Mouse (Mus musculus): ENCODE measurements around the gene Mctp1. TPM values are rescaled to one million over a fixed set of nuclear protein-coding genes. Genes with fewer than 3 reads are reported as not detected.

The Mctp1 gene
- polyA plus RNA-seq, 1 experiment from 2014 or later = 0.57 TPM

GRCm38 (mm10) chr13:77002628-77003027, 618.3 kb downstream of the Mctp1 start:
- H3K4me3 ChIP-seq = no peak overlapping the region
- no peak for ATAC-seq (replicated peaks; ENCODE audit: insufficient number of reproducible peaks, insufficient read depth, low FRiP score, low read depth)
- no peak overlapping the region for H3K9ac ChIP-seq
- H3K27ac ChIP-seq = no peak overlapping the region
- WGBS = 79% methylated on average over 3 of the region's 3 CpGs
- H3K4me2 ChIP-seq = no peak overlapping the region
- H3K4me1 ChIP-seq (replicated peaks) = no peaks in the 10 kb centered on the region
- H3K36me3 ChIP-seq = no peaks in the 10 kb centered on the region
- H3K9me3 ChIP-seq (replicated peaks) = no peaks in the 10 kb centered on the region
- H3K27me3 ChIP-seq = no peaks in the 10 kb centered on the region

- no peak for ATAC-seq (replicated peaks; ENCODE audit: insufficient number of reproducible peaks, insufficient read depth, low FRiP score, low read depth)
- no peaks in the 10 kb centered on the region for H3K4me1 ChIP-seq (replicated peaks)
- no peak overlapping the region for H3K9ac ChIP-seq
- no peaks in the 10 kb centered on the region for H3K9me3 ChIP-seq (replicated peaks)
- H3K4me3 ChIP-seq = no peak overlapping the region
- no peak overlapping the region for H3K27ac ChIP-seq
- H3K27me3 ChIP-seq = no peaks in the 10 kb centered on the region
- 87% methylated on average over 1 of the region's 1 CpGs for WGBS
- no peaks in the 10 kb centered on the region for H3K36me3 ChIP-seq
- no peak overlapping the region for H3K4me2 ChIP-seq
These were observed 619.3 kb downstream of the Mctp1 start for GRCm38 (mm10) chr13:77003684-77004083.

- Histone ChIP-seq H3K4me3 (no peak overlapping the region), H3K4me2 (no peak overlapping the region), H3K27me3 (no peaks in the 10 kb centered on the region), H3K36me3 (no peaks in the 10 kb centered on the region), H3K4me1 (replicated peaks) (no peaks in the 10 kb centered on the region), H3K27ac (no peak overlapping the region), H3K9me3 (replicated peaks) (no peaks in the 10 kb centered on the region), H3K9ac (no peak overlapping the region)
- no peak for ATAC-seq (replicated peaks; ENCODE audit: insufficient number of reproducible peaks, insufficient read depth, low FRiP score, low read depth)
- WGBS = 74% methylated on average over 2 of the region's 2 CpGs
These were observed 634.5 kb downstream of the Mctp1 start for GRCm38 (mm10) chr13:77018851-77019250.

GRCm38 (mm10) chr13:77029594-77029993, 645.3 kb downstream of the Mctp1 start:
- H3K27ac ChIP-seq = no peak overlapping the region
- WGBS = 29% methylated on average over 5 of the region's 5 CpGs
- H3K9ac ChIP-seq = no peak overlapping the region
- H3K4me1 ChIP-seq (replicated peaks) = peaks cover 2% of the 10 kb centered on the region; the same call in 1 of the 2 replicates
- peak overlapping the region; percentile 25; the same call in 1 of the 2 replicates for H3K4me2 ChIP-seq
- no peak for ATAC-seq (replicated peaks; ENCODE audit: insufficient number of reproducible peaks, insufficient read depth, low FRiP score, low read depth)
- no peaks in the 10 kb centered on the region for H3K36me3 ChIP-seq
- no peak overlapping the region; the same call in 1 of the 2 replicates for H3K4me3 ChIP-seq
- H3K27me3 ChIP-seq = no peaks in the 10 kb centered on the region
- H3K9me3 ChIP-seq (replicated peaks) = no peaks in the 10 kb centered on the region

GRCm38 (mm10) chr13:77043375-77043774, 659.0 kb downstream of the Mctp1 start:
- Histone ChIP-seq H3K9ac (no peak overlapping the region), H3K4me3 (no peak overlapping the region), H3K4me1 (replicated peaks) (0 out of 2 replicates have a peak, but pooled peaks cover 2% of the 10 kb centered on the region), H3K4me2 (no peak overlapping the region), H3K36me3 (no peaks in the 10 kb centered on the region; the same call in 1 of the 2 replicates), H3K27ac (no peak overlapping the region), H3K27me3 (no peaks in the 10 kb centered on the region), H3K9me3 (replicated peaks) (no peaks in the 10 kb centered on the region)
- WGBS = 72% methylated on average over 1 of the region's 1 CpGs
- ATAC-seq (replicated peaks; ENCODE audit: insufficient number of reproducible peaks, insufficient read depth, low FRiP score, low read depth) = no peak

GRCm38 (mm10) chr13:77045375-77045774, 661.0 kb downstream of the Mctp1 start:
- Histone ChIP-seq H3K9me3 (replicated peaks) (no peaks in the 10 kb centered on the region), H3K36me3 (no peaks in the 10 kb centered on the region; the same call in 1 of the 2 replicates), H3K27ac (no peak overlapping the region), H3K9ac (no peak overlapping the region), H3K27me3 (no peaks in the 10 kb centered on the region), H3K4me3 (no peak overlapping the region), H3K4me2 (no peak overlapping the region), H3K4me1 (replicated peaks) (0 out of 2 replicates have a peak, but pooled peaks cover 2% of the 10 kb centered on the region)
- no peak for ATAC-seq (replicated peaks; ENCODE audit: insufficient number of reproducible peaks, insufficient read depth, low FRiP score, low read depth)
- 85% methylated on average over 1 of the region's 1 CpGs for WGBS

- WGBS = 61% methylated on average over 10 of the region's 10 CpGs
- Histone ChIP-seq H3K27ac (no peak overlapping the region), H3K36me3 (no peaks in the 10 kb centered on the region; the same call in 1 of the 2 replicates), H3K27me3 (no peaks in the 10 kb centered on the region), H3K4me2 (no peak overlapping the region), H3K9me3 (replicated peaks) (no peaks in the 10 kb centered on the region), H3K4me1 (replicated peaks) (0 out of 2 replicates have a peak, but pooled peaks cover 2% of the 10 kb centered on the region), H3K4me3 (no peak overlapping the region), H3K9ac (no peak overlapping the region)
- ATAC-seq (replicated peaks; ENCODE audit: insufficient number of reproducible peaks, insufficient read depth, low FRiP score, low read depth) = no peak
These were observed 662.1 kb downstream of the Mctp1 start for GRCm38 (mm10) chr13:77046416-77046815.

- Histone ChIP-seq H3K27me3 (no peaks in the 10 kb centered on the region), H3K27ac (no peak overlapping the region), H3K9me3 (replicated peaks) (no peaks in the 10 kb centered on the region), H3K4me3 (no peak overlapping the region), H3K36me3 (no peaks in the 10 kb centered on the region; the same call in 1 of the 2 replicates), H3K4me2 (no peak overlapping the region), H3K9ac (no peak overlapping the region), H3K4me1 (replicated peaks) (0 out of 2 replicates have a peak, but pooled peaks cover 2% of the 10 kb centered on the region)
- 70% methylated on average over 6 of the region's 6 CpGs for WGBS
- ATAC-seq (replicated peaks; ENCODE audit: insufficient number of reproducible peaks, insufficient read depth, low FRiP score, low read depth) = no peak
These were observed 663.0 kb downstream of the Mctp1 start for GRCm38 (mm10) chr13:77047179-77047931.

GRCm38 (mm10) chr13:77048461-77048860, 664.1 kb downstream of the Mctp1 start:
- no peak overlapping the region for H3K4me3 ChIP-seq
- no peak for ATAC-seq (replicated peaks; ENCODE audit: insufficient number of reproducible peaks, insufficient read depth, low FRiP score, low read depth)
- 0 out of 2 replicates have a peak, but pooled peaks cover 2% of the 10 kb centered on the region for H3K4me1 ChIP-seq (replicated peaks)
- no peak overlapping the region for H3K9ac ChIP-seq
- 74% methylated on average over 1 of the region's 1 CpGs for WGBS
- H3K27me3 ChIP-seq = no peaks in the 10 kb centered on the region
- no peak overlapping the region for H3K4me2 ChIP-seq
- no peaks in the 10 kb centered on the region for H3K9me3 ChIP-seq (replicated peaks)
- no peaks in the 10 kb centered on the region; the same call in 1 of the 2 replicates for H3K36me3 ChIP-seq
- no peak overlapping the region for H3K27ac ChIP-seq

GRCm38 (mm10) chr13:77049736-77050135, 665.4 kb downstream of the Mctp1 start:
- WGBS = 78% methylated on average over 3 of the region's 3 CpGs
- no peak overlapping the region for H3K4me2 ChIP-seq
- no peak overlapping the region for H3K4me3 ChIP-seq
- H3K27me3 ChIP-seq = no peaks in the 10 kb centered on the region
- no peaks in the 10 kb centered on the region for H3K36me3 ChIP-seq
- no peak overlapping the region for H3K27ac ChIP-seq
- H3K9me3 ChIP-seq (replicated peaks) = no peaks in the 10 kb centered on the region
- H3K4me1 ChIP-seq (replicated peaks) = 0 out of 2 replicates have a peak, but pooled peaks cover 2% of the 10 kb centered on the region
- H3K9ac ChIP-seq = no peak overlapping the region
- no peak for ATAC-seq (replicated peaks; ENCODE audit: insufficient number of reproducible peaks, insufficient read depth, low FRiP score, low read depth)

GRCm38 (mm10) chr13:77063221-77063620, 678.9 kb downstream of the Mctp1 start:
- H3K27ac ChIP-seq = no peak overlapping the region
- H3K36me3 ChIP-seq = no peaks in the 10 kb centered on the region
- H3K4me3 ChIP-seq = no peak overlapping the region
- 86% methylated on average over 1 of the region's 1 CpGs for WGBS
- no peak overlapping the region for H3K9ac ChIP-seq
- H3K27me3 ChIP-seq = no peaks in the 10 kb centered on the region
- H3K9me3 ChIP-seq (replicated peaks) = no peaks in the 10 kb centered on the region
- ATAC-seq (replicated peaks; ENCODE audit: insufficient number of reproducible peaks, insufficient read depth, low FRiP score, low read depth) = no peak
- no peak overlapping the region for H3K4me2 ChIP-seq
- H3K4me1 ChIP-seq (replicated peaks) = no peaks in the 10 kb centered on the region

- 97% methylated on average over 1 of the region's 1 CpGs for WGBS
- Histone ChIP-seq H3K9ac (no peak overlapping the region), H3K9me3 (replicated peaks) (no peaks in the 10 kb centered on the region), H3K4me1 (replicated peaks) (no peaks in the 10 kb centered on the region), H3K27me3 (no peaks in the 10 kb centered on the region), H3K36me3 (no peaks in the 10 kb centered on the region), H3K4me3 (no peak overlapping the region), H3K4me2 (no peak overlapping the region), H3K27ac (no peak overlapping the region)
- no peak for ATAC-seq (replicated peaks; ENCODE audit: insufficient number of reproducible peaks, insufficient read depth, low FRiP score, low read depth)
These were observed 684.5 kb downstream of the Mctp1 start for GRCm38 (mm10) chr13:77068847-77069246.
